17 mouse cellular contexts compared by ENCODE assay signal in genomic region chr12:103358951-103359801, GRCm38 (mm10). TPM values are rescaled to one million over a fixed set of nuclear protein-coding genes. Genes with fewer than 3 reads are reported as not detected.
DNase-seq lines count a peak whose midpoint lies in the region; ATAC-seq and TF ChIP-seq lines count a peak whose summit lies in the region.
"Had no signal": no experiment of that assay in that cellular context is flagged by ENCODE, and none has a peak within 500 bp of the region (broad histone marks: within the 10 kb centered on the region; RNA-seq: fewer than 3 reads in every experiment).

No protein-coding gene starts in this region.

- H3ac ChIP-seq in C2C12 (ENCODE audit: control insufficient read depth, insufficient read length, low read depth): no peak overlapping the region

- H3K79me3 ChIP-seq in C2C12 (ENCODE audit: low read depth): no peaks in the 10 kb centered on the region

- H3K9ac ChIP-seq in forebrain, embryonic 12.5 days: no peak overlapping the region
- no peak overlapping the region for H3K9ac ChIP-seq in kidney, embryonic 16.5 days (replicated peaks; ENCODE audit: low read length)

- no peak overlapping the region for H3K4me2 ChIP-seq in forebrain, embryonic 12.5 days
- no peak overlapping the region for H3K4me2 ChIP-seq in kidney, embryonic 16.5 days (replicated peaks; ENCODE audit: low read depth, low read length)

- 0 out of 2 replicates have a peak overlapping the region, but pooled peaks have one; percentile 17 for H3K27ac ChIP-seq in forebrain, embryonic 10.5 days
- H3K27ac ChIP-seq in forebrain, embryonic 12.5 days: no peak overlapping the region
- H3K27ac ChIP-seq in kidney, embryonic 16.5 days (ENCODE audit: low read length): no peak overlapping the region

- no peaks in the 10 kb centered on the region for H3K9me3 ChIP-seq in forebrain, embryonic 10.5 days
- no peaks in the 10 kb centered on the region for H3K9me3 ChIP-seq in forebrain, embryonic 12.5 days
- H3K9me3 ChIP-seq in kidney, embryonic 16.5 days (ENCODE audit: low read length): no peaks in the 10 kb centered on the region
- H3K9me3 ChIP-seq: G1E had no signal

- no peak overlapping the region for H3K4me3 ChIP-seq in forebrain, embryonic 10.5 days
- H3K4me3 ChIP-seq in forebrain, embryonic 12.5 days (replicated peaks): no peak overlapping the region
- no peak overlapping the region for H3K4me3 ChIP-seq in kidney, embryonic 16.5 days (ENCODE audit: low read length)
- H3K4me3 ChIP-seq in C2C12 (ENCODE audit: insufficient read depth, poor library complexity, severe bottlenecking): no peak overlapping the region

- no peaks in the 10 kb centered on the region for H3K36me3 ChIP-seq in forebrain, embryonic 10.5 days (replicated peaks)
- H3K36me3 ChIP-seq in forebrain, embryonic 12.5 days (replicated peaks): no peaks in the 10 kb centered on the region
- H3K36me3 ChIP-seq in kidney, embryonic 16.5 days (ENCODE audit: insufficient read depth, low read length): no peaks in the 10 kb centered on the region
- H3K36me3 ChIP-seq in C2C12 (ENCODE audit: control insufficient read depth, insufficient read depth): no peaks in the 10 kb centered on the region
- H3K36me3 ChIP-seq: G1E had no signal

- ATAC-seq in forebrain, embryonic 12.5 days (ENCODE audit: low FRiP score): no peak
- ATAC-seq in kidney, embryonic 16.5 days (ENCODE audit: low FRiP score, low TSS enrichment): 0 out of 2 replicates have a peak, but pooled peaks have one; percentile 7
- ATAC-seq: activated CD4-positive, CD25-positive, alpha-beta regulatory T cell, adult 4 months; forebrain, embryonic 16.5 days had no signal

- no peaks in the 10 kb centered on the region for H3K27me3 ChIP-seq in forebrain, embryonic 10.5 days (ENCODE audit: poor library complexity, severe bottlenecking)
- no peaks in the 10 kb centered on the region for H3K27me3 ChIP-seq in forebrain, embryonic 12.5 days
- H3K27me3 ChIP-seq in kidney, embryonic 16.5 days (ENCODE audit: insufficient read depth, low read length): no peaks in the 10 kb centered on the region
- no peaks in the 10 kb centered on the region for H3K27me3 ChIP-seq in C2C12 (ENCODE audit: control insufficient read depth, insufficient read depth, insufficient read length)

- no peak for DNase-seq in forebrain, embryonic 10.5 days (ENCODE audit: extremely low spot score, low spot score)
- DNase-seq in kidney, adult 8-10 months: no peak
- peak; percentile 73 for DNase-seq in gastrocnemius, postnatal 14 days
- DNase-seq in frontal cortex, postnatal 10 days (ENCODE audit: low spot score in 2 of 2): no peak
- DNase-seq in urinary bladder, postnatal 25 days (ENCODE audit: low spot score): no peak
- DNase-seq: kidney, postnatal 25 days; midbrain, embryonic 14.5 days; spleen, adult 18-20 months; thymus, adult 18-20 months had no signal

- no peak for TF ChIP-seq CTCF in C2C12 (IDR thresholded peaks at IDR 0.05; ENCODE audit: control insufficient read depth, insufficient read depth, insufficient read length)

- H3K4me1 ChIP-seq in forebrain, embryonic 10.5 days: peaks cover 6% of the 10 kb centered on the region; the same call in 1 of the 2 replicates
- no peaks in the 10 kb centered on the region for H3K4me1 ChIP-seq in forebrain, embryonic 12.5 days
- no peaks in the 10 kb centered on the region for H3K4me1 ChIP-seq in kidney, embryonic 16.5 days (ENCODE audit: insufficient read depth, low read length)

- no peaks in the 10 kb centered on the region for H3K79me2 ChIP-seq in C2C12 (ENCODE audit: control insufficient read depth, insufficient read depth)

- WGBS in forebrain, embryonic 10.5 days: 67% methylated on average over 4 of the region's 4 CpGs
- 77% methylated on average over 4 of the region's 4 CpGs for WGBS in forebrain, embryonic 12.5 days
- 30% methylated on average over 4 of the region's 4 CpGs for WGBS in kidney, embryonic 16.5 days

- intact Hi-C loops in gastrocnemius, postnatal 14 days (cut with DNase I; ENCODE audit: low total_unique reads): no loop called here

TF ChIP-seq in C2C12, 6 proteins besides CTCF, POLR2A, EP300 and RAD21:
- TF ChIP-seq MYOD1 (IDR thresholded peaks at IDR 0.05; ENCODE audit: control insufficient read depth, insufficient read length, low read depth) (peak; percentile 89), MYOG (IDR thresholded peaks at IDR 0.05; ENCODE audit: control insufficient read depth, extremely low read depth, insufficient read length) (no peak)

RNA-seq across cellular contexts. Expression of gene Asb2, which starts 3.4 kb away (rescaled TPM):
- polyA plus RNA-seq in forebrain, embryonic 10.5 days (2016; fragmentation: Nextera tagmentation; extraction: Ambion mirVana): 0.43 and 0.57 TPM in 2 replicates
- polyA plus RNA-seq in forebrain, embryonic 12.5 days (2016; fragmentation: Nextera tagmentation; extraction: Ambion mirVana): 0.56 and 0.65 TPM in 2 replicates
- polyA plus RNA-seq in kidney, embryonic 16.5 days (2015; fragmentation: Nextera tagmentation; extraction: Ambion mirVana): 1.3 and 4.5 TPM in 2 replicates
- polyA plus RNA-seq in C2C12 (2012; fragmentation: generic; extraction: Trizol): 0.97 TPM
- total RNA-seq in gastrocnemius, postnatal 14 days (2021): 100 to 1,000 TPM; 113 to 172 TPM
- total RNA-seq: hematopoietic stem cell, adult 5-6 weeks had no signal
- polyA plus RNA-seq: G1E had no signal

RNA-seq across cellular contexts. Expression of gene Otub2, which starts 29.3 kb away (rescaled TPM):
- 9.9 and 11.3 TPM in 2 replicates for polyA plus RNA-seq in forebrain, embryonic 10.5 days (2016; fragmentation: Nextera tagmentation; extraction: Ambion mirVana)
- 13.7 and 15.1 TPM in 2 replicates for polyA plus RNA-seq in forebrain, embryonic 12.5 days (2016; fragmentation: Nextera tagmentation; extraction: Ambion mirVana)
- 7.7 and 8.1 TPM in 2 replicates for polyA plus RNA-seq in kidney, embryonic 16.5 days (2015; fragmentation: Nextera tagmentation; extraction: Ambion mirVana)
- 4.5 TPM for polyA plus RNA-seq in C2C12 (2012; fragmentation: generic; extraction: Trizol)
- total RNA-seq in gastrocnemius, postnatal 14 days (2021): 1 to 10 TPM; 3.1 to 3.6 TPM

RNA-seq across cellular contexts. Expression of gene Fam181a, which starts 48.4 kb away (rescaled TPM):
- 24.0 and 27.7 TPM in 2 replicates for polyA plus RNA-seq in forebrain, embryonic 10.5 days (2016; fragmentation: Nextera tagmentation; extraction: Ambion mirVana)
- polyA plus RNA-seq in forebrain, embryonic 12.5 days (2016; fragmentation: Nextera tagmentation; extraction: Ambion mirVana): 14.1 and 17.4 TPM in 2 replicates
- polyA plus RNA-seq in kidney, embryonic 16.5 days (2015; fragmentation: Nextera tagmentation; extraction: Ambion mirVana): not detected in 2 replicates
- polyA plus RNA-seq in C2C12 (2012; fragmentation: generic; extraction: Trizol): not detected
- total RNA-seq in gastrocnemius, postnatal 14 days (2021): not detected
- total RNA-seq: hematopoietic stem cell, adult 5-6 weeks had no signal
- polyA plus RNA-seq: activated CD4-positive, CD25-positive, alpha-beta regulatory T cell, adult 4 months; G1E; liver, embryonic 16.5 days had no signal

RNA-seq across cellular contexts. Expression of gene 9330161L09Rik, which starts 48.4 kb away (rescaled TPM):
- polyA plus RNA-seq in forebrain, embryonic 10.5 days (2016; fragmentation: Nextera tagmentation; extraction: Ambion mirVana): 0.42 and 0.81 TPM in 2 replicates
- 0.38 and 0.87 TPM in 2 replicates for polyA plus RNA-seq in forebrain, embryonic 12.5 days (2016; fragmentation: Nextera tagmentation; extraction: Ambion mirVana)
- polyA plus RNA-seq in kidney, embryonic 16.5 days (2015; fragmentation: Nextera tagmentation; extraction: Ambion mirVana): 0.30 TPM in 1 of 2 replicates, not detected in the other
- 0.69 TPM for polyA plus RNA-seq in C2C12 (2012; fragmentation: generic; extraction: Trizol)
- under 1 TPM; 0.62 to 0.70 TPM for total RNA-seq in gastrocnemius, postnatal 14 days (2021)

Comparison
In these comparisons a context has a peak if more than half of its experiments do, and no peak if none do; other contexts are left out.
1. RNA of gene Fam181a, which starts 48.4 kb away (polyA plus RNA-seq): 24.0 to 27.7 TPM in forebrain, embryonic 10.5 days and 14.1 to 17.4 TPM in forebrain, embryonic 12.5 days; not detected in kidney, embryonic 16.5 days and not detected in C2C12 (single experiment); every median in the first group is over 10 times any median in the second.